Mouse (Mus musculus): ENCODE measurements around the gene Tbxa2r.

Tbxa2r gene

GRCm38 (mm10) chr10:81349146-81349545 is 20.6 kb downstream of the Tbxa2r start:
- DNase-seq: peak; percentile 97

- DNase-seq: no peak
Measured at GRCm38 (mm10) chr10:81349961-81350350, 21.4 kb downstream of the Tbxa2r start.

- DNase-seq: peak; percentile 100
Measured at GRCm38 (mm10) chr10:81350351-81351063, 22.0 kb downstream of the Tbxa2r start, which contains the start of gene Hmg20b. Gene Hmg20b (minus strand): TSS chr10:81350480.

GRCm38 (mm10) chr10:81351678-81352291 is 23.3 kb downstream of the Tbxa2r start:
- DNase-seq: peak; percentile 93

- DNase-seq: peak; percentile 92
Measured at GRCm38 (mm10) chr10:81354738-81355477, 26.4 kb downstream of the Tbxa2r start.

GRCm38 (mm10) chr10:81355533-81355932 is 27.0 kb downstream of the Tbxa2r start:
- DNase-seq: no peak

- peak; percentile 96 for DNase-seq
Measured at GRCm38 (mm10) chr10:81356352-81356990, 27.9 kb downstream of the Tbxa2r start.

GRCm38 (mm10) chr10:81356991-81357844 is 28.7 kb downstream of the Tbxa2r start, which contains the start of gene Mfsd12:
Gene Mfsd12 (plus strand): TSS chr10:81357491.
- peak; percentile 99 for DNase-seq

- DNase-seq: peak; percentile 94
Measured at GRCm38 (mm10) chr10:81358209-81358608, 29.7 kb downstream of the Tbxa2r start.

- no peak for DNase-seq
Measured at GRCm38 (mm10) chr10:81358841-81359240, 30.3 kb downstream of the Tbxa2r start.

GRCm38 (mm10) chr10:81360721-81361120 is 32.2 kb downstream of the Tbxa2r start:
- no peak for DNase-seq

- no peak for DNase-seq
Measured at GRCm38 (mm10) chr10:81362336-81362949, 33.9 kb downstream of the Tbxa2r start.

GRCm38 (mm10) chr10:81363436-81364346 is 35.2 kb downstream of the Tbxa2r start:
- peak; percentile 96 for DNase-seq

- peak; percentile 96 for DNase-seq
Measured at GRCm38 (mm10) chr10:81364666-81365065, 36.1 kb downstream of the Tbxa2r start.

- peak; percentile 96 for DNase-seq
Measured at GRCm38 (mm10) chr10:81365073-81365472, 36.5 kb downstream of the Tbxa2r start.

GRCm38 (mm10) chr10:81365672-81366476 is 37.3 kb downstream of the Tbxa2r start, which contains the start of gene 4930404N11Rik:
Gene 4930404N11Rik (minus strand): TSS chr10:81365816.
- no peak for DNase-seq

- no peak for DNase-seq
Measured at GRCm38 (mm10) chr10:81366477-81367206, 38.1 kb downstream of the Tbxa2r start.

- no peak for DNase-seq
Measured at GRCm38 (mm10) chr10:81367207-81367495, 38.6 kb downstream of the Tbxa2r start.

GRCm38 (mm10) chr10:81375322-81375721 is 46.8 kb downstream of the Tbxa2r start:
- DNase-seq: no peak
